Mouse (Mus musculus): ENCODE data around the gene Olfr237-ps1. TPM values are rescaled to one million over a fixed set of nuclear protein-coding genes. Genes with fewer than 3 reads are reported as not detected.
"Not testable (repeated sequence)": the region's sequence is repeated elsewhere in the genome, so short reads cannot be mapped to it uniquely, and the experiment has no call there.

Gene Olfr237-ps1
- polyA plus RNA-seq (2012; rRNA removed) = not detected in 2 replicates

DNA sequence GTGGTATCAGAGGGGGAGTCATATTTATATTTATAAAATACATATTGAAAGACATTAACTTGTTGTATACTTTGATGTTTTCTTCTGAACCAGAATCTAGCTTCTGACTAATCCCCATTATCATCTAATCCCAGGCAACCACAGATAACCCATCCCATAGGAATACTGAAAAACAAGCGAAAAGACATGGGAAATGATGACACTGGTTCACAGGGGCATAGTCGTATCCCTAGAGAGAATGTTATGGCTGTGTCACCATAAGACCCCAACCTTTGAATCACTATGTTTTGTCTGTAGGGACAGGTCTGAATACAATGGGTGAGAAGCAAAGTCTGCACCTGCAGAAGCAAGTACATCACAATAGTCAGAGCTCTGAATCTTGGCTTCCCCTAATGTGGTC is at the start of gene Olfr237-ps1:
Gene Olfr237-ps1 (plus strand): TSS at position 301 of the 400 bp plus-strand sequence.
- DNase-seq (ENCODE audit: low spot score) = not testable (repeated sequence)

DNA sequence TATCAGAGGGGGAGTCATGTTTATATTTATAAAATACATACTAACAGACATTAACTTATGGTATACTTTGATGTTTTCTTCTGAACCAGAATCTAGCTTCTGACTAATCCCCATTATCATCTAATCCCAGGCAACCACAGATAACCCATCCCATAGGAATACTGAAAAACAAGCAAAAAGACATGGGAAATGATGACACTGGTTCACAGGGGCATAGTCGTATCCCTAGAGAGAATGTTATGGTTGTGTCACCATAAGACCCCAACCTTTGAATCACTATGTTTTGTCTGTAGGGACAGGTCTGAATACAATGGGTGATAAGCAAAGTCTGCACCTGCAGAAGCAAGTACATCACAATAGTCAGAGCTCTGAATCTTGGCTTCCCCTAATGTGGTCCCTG is 40.3 kb upstream of the Olfr237-ps1 start, which contains the start of gene Olfr441:
Gene Olfr441 (plus strand): TSS at position 301 of the 400 bp plus-strand sequence.
- not testable (repeated sequence) for DNase-seq (ENCODE audit: low spot score)

DNA sequence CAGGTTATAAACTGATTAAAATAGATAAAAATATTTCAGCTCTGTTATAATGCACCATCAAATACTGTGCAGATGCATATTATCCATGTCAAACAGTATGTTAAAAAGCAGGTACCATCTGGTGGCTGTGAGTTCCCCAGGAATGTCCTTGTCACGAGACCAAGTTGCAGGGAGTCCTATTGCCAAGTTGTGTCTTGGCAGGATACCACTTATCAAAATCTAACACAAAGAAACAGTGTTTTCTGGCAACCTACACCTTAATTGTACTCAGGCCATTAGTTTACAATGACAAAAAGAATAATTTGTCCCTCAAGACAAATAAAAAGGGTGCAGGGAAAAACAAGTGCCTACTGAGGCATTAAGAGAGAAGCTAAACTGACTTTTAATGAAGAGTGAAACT is 13.1 kb downstream of the Olfr237-ps1 start:
- DNase-seq (ENCODE audit: low spot score) = no peak

DNA sequence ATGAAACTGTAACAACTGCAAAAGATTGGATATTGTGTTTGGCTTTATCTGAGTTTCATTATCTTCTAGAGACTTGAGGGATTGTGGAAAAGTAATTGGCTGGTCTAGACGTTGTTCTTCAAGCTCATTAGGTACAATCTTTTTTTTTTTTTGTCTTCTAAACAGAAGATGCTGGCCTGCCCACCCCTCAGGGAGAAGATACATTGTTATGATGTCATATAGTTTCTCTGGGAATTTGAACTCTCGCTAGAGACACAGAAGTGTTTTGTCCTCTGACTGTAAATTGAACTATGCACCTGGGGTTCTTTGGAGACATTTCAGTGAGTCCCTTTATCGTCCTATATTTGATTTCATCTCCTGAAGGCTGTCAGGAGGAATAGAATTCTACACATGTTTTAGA is 16.6 kb downstream of the Olfr237-ps1 start, which contains the start of gene Olfr437:
Gene Olfr437 (plus strand): TSS at position 301 of the 400 bp plus-strand sequence.
- no peak for DNase-seq (ENCODE audit: low spot score)

DNA sequence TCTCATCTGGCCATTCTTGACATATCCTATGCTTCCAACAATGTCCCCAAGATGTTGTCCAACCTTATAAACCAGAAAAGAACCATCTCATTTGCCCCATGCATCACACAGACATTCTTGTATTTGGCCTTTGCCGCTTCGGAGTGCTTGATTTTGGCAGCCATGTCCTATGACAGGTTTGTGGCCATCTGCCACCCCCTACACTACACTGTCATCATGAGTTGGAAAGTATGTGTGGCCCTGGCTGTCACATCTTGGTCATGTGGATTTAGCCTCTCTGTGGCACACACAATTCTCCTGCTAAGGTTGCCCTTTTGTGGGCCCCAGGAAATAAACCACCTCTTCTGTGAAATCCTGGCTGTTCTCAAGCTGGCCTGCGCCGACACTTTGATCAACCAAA is 20.9 kb downstream of the Olfr237-ps1 start:
- DNase-seq (ENCODE audit: low spot score) = no peak

DNA sequence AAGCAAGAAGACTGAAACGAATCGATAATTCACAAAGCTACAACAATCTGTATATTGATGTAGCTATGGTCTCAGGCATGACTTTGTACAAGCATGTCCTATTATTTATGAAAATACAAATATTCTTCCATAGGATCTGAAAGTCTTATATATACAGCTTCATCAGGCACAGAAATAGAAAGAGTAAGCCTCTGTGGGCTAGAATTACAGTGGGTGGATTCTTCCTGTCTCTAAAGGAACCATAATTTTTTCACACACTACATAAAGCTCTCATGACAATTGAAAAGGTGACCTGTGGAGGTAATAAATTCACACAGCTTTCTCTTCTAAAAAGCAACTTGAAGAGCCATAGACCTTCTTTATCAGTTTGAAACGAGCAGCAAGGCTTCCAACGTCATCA is 25.5 kb downstream of the Olfr237-ps1 start, which contains the start of gene Olfr13:
Gene Olfr13 (plus strand): TSS at position 301 of the 400 bp plus-strand sequence.
- no peak for DNase-seq (ENCODE audit: low spot score)

DNA sequence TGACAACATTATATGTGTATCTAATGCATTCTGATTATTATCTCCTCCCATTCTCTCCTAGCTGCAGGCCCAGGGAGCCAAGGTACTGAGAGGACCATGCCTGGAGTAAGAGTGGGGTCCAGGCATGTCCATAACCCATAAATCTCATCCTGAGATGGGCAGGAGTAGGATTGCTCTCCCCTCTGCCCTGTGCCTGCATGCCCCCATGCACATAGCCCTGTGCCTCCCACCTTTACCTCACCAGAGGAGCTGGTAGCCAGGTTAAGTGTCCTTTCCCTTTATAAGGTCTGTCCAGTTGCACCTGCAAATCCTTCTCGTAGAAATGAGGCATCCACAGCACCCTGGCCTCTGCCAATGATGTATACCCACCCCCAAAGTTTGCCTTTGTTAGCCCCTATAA is 31.8 kb downstream of the Olfr237-ps1 start:
- DNase-seq (ENCODE audit: low spot score) = no peak

DNA sequence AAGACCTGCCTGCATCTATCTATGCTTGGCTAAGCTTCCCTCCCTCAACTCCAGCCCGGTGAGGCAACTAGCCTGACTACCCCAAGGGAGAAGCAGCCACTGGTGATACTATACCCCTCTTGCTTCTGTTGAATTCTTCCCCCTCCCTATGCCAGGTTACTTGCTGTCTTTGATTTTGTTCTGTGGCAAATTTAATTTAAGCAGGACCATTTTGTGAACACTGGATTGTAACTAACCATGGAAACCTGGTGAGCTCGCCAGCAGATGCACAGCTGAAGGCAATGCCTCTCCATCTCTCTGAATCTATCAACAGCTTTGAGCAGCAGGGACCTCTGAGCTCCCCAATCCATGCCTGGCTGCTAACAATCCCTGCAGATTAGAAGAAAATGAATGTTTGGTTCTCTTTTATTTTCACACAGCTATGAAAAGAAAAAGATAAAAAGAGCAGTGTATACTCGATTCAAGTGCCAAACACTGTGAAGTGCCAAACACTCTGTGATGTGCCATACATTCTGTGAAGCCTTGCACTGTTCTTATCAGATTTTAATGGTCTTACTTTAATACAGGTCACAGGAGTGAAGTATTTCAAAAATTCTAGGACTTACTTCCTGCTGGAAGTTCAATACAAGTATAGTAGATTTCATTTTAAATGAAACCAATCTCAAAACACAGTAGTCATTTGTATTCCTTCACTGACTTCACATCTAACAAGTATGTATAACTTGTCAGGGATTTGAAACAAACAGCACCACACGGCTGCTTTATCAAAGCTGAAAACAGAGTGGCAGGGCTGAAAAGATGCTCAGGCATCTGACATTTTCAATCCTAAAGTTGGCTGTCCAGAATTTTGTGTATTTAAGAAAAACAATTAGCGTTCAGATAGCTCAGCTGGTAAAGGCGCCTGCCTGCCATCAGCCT is 32.5 kb downstream of the Olfr237-ps1 start:
- no peak for DNase-seq (ENCODE audit: low spot score)

DNA sequence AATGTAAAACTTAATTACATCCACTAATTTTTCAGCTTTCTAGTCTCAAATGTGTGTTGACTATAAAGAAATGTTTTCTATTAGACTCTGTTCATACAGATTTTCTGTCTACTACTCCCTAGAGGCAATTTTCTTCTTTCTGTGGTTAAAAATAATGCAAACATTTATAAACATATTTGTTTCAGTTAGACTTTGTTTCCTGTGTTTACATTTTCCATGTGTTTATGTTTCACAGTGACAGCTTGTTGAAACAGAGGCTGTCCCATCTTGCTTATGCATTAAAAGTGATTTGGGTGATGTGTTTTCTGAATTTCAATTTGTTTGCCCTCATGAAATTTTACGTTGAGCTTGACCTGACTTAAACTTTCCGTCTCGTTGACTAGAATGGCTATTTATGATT is 44.6 kb downstream of the Olfr237-ps1 start:
- no peak for DNase-seq (ENCODE audit: low spot score)

DNA sequence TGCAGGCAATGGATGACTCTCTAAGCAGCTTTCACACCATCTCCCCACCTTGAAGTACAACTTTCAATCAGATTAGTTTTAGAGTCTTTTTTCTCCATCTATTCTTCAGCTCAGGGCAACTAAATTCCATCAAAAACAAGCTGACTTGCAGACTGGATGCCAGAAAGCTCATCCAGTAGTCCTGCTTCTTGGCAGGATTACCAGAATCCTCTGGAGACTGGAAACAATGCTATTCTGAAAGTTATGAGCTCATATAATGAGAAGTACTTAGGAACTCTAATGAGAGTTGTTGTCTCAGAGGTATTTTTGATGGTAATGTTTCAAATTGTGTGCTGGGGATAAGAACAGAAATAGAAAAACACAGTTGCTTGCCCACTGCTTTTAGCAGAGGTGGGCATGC is 50.4 kb downstream of the Olfr237-ps1 start, which contains the start of gene Olfr435:
Gene Olfr435 (plus strand): TSS at position 366 of the 400 bp plus-strand sequence.
- DNase-seq (ENCODE audit: low spot score) = no peak

DNA sequence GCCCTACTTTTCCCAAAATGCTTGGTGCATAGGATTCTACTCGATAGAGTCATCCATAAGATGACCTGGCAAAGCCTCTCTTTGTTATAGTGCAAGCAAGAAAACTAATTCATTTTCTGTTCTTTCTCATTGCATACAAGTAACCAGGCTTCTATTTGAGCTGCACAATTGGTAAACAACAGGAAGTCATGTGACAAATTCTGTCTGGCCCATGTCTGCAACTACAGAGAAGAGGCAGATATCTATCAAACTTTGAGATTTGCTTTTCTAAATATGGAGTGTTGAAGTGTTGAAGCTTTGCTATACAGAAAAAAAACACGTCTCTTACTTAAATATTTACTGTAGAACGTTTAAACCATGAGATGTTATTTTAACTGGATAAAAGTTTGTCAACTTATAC is 51.7 kb downstream of the Olfr237-ps1 start:
- DNase-seq (ENCODE audit: low spot score) = no peak

DNA sequence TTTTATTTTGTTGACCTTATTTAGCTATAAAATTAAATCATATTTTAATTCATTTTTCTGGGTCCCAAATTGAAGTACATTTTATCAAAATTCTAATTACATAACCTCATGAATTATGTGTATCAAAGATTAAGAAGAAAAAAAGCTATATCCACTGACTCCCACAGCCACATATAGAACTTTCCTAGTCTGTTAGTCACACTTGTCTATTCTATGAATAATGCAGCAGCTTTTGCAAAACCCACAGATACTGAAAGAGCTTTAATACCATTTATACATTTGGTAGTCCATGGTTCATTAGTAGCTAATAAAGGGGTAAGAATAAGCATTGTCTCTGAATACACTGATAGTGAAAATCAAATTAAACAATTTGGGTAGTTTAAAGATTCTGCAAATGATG is 56.4 kb downstream of the Olfr237-ps1 start:
- no peak for DNase-seq (ENCODE audit: low spot score)

DNA sequence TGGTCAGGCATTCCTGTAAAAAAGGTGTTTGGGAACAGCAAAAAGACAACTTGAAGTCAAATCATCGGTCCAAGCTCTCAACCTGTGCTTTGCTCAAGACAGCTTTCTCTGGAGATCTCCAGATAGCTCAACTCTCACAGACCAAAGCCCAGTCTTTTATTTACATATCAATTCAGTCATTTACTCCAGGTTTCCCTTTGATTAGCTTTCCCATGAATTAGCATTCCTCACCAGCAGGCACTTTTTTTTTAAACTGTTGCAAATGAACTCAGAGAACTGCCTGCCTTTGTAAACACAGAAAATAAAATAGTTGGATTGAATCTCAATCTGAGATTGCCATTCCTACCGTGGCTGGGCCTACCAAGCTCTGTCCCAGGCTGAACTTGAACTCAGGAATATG is 59.0 kb downstream of the Olfr237-ps1 start:
- DNase-seq (ENCODE audit: low spot score) = no peak

Other genes starting within 250 kb of the Olfr237-ps1 start
- not detected in 2 replicates for gene Olfr447, start 237.7 kb upstream of the Olfr237-ps1 start, polyA plus RNA-seq (2012; rRNA removed)
- not detected in 2 replicates for gene Olfr446, start 225.2 kb upstream of the Olfr237-ps1 start, polyA plus RNA-seq (2012; rRNA removed)
- not detected in 2 replicates for gene Olfr444, start 197.5 kb upstream of the Olfr237-ps1 start, polyA plus RNA-seq (2012; rRNA removed)
- not detected in 2 replicates for gene Olfr441, start 40.2 kb upstream of the Olfr237-ps1 start, polyA plus RNA-seq (2012; rRNA removed)
- not detected in 2 replicates for gene Olfr437, start 16.7 kb downstream of the Olfr237-ps1 start, polyA plus RNA-seq (2012; rRNA removed)
- gene Olfr13, start 25.6 kb downstream of the Olfr237-ps1 start, polyA plus RNA-seq (2012; rRNA removed) = not detected in 2 replicates
- gene Olfr435, start 50.6 kb downstream of the Olfr237-ps1 start, polyA plus RNA-seq (2012; rRNA removed) = not detected in 2 replicates
- not detected in 2 replicates for gene Olfr434, start 66.5 kb downstream of the Olfr237-ps1 start, polyA plus RNA-seq (2012; rRNA removed)
- gene Olfr47, start 85.0 kb downstream of the Olfr237-ps1 start, polyA plus RNA-seq (2012; rRNA removed) = not detected in 2 replicates
- 41.3 and 43.3 TPM in 2 replicates for gene Arhgef5, start 119.0 kb downstream of the Olfr237-ps1 start, polyA plus RNA-seq (2012; rRNA removed)
- gene Nobox, start 163.0 kb downstream of the Olfr237-ps1 start, polyA plus RNA-seq (2012; rRNA removed) = 0.12 and 0.18 TPM in 2 replicates